Mouse (Mus musculus) MEL (cell line): ENCODE data around the gene Lrp6.

Experiments used
- CHD1 ChIP-seq: IDR thresholded peaks from 2 replicates; pipeline ENCODE4 v1.6.1; 2012; ENCODE audit warnings: low read depth, mild to moderate bottlenecking, inconsistent platforms, low read length, improper control_type of control experiment
- CTCF ChIP-seq, 3 experiments: IDR thresholded peaks in 2 of 3; conservative IDR thresholded peaks in 1 of 3; 2 replicates each; pipeline ENCODE4 v1.5.1; 2011 to 2012; ENCODE audit warnings: low read length in 3 of 3, low read depth in 2 of 3, mild to moderate bottlenecking in 2 of 3, improper control_type of control experiment in 1 of 3, inconsistent platforms in 1 of 3, mixed read lengths in 1 of 3, moderate library complexity in 1 of 3; ENCODE audit not compliant: control insufficient read depth in 1 of 3, insufficient read depth in 1 of 3, poor library complexity in 1 of 3, severe bottlenecking in 1 of 3
- E2F4 ChIP-seq: IDR thresholded peaks from 2 replicates; pipeline ENCODE4 v1.6.1; 2011; ENCODE audit warnings: low read depth, low read length, improper control_type of control experiment, borderline replicate concordance
- MAX ChIP-seq: IDR thresholded peaks from 2 replicates; pipeline ENCODE4 v1.6.1; 2011; ENCODE audit warnings: low read length, improper control_type of control experiment
- POLR2AphosphoS5 ChIP-seq: IDR thresholded peaks from 2 replicates; pipeline ENCODE4 v1.6.1; 2012; ENCODE audit warnings: low read depth, borderline replicate concordance, mild to moderate bottlenecking, inconsistent platforms, low read length, moderate library complexity, mixed read lengths
- USF1 ChIP-seq: IDR thresholded peaks from 2 replicates; pipeline ENCODE4 v1.6.1; 2014; ENCODE audit warnings: low read depth, mild to moderate bottlenecking, inconsistent platforms, low read length, improper control_type of control experiment, moderate library complexity

- TF ChIP-seq USF1 (no peak), CTCF (IDR thresholded peaks at IDR 0.05 in 2 of 3, conservative IDR thresholded peaks at IDR 0.05 in 1 of 3; ENCODE audit: control insufficient read depth in 1 of 3, insufficient read depth in 1 of 3, low read depth in 2 of 3, low read length in 3 of 3, poor library complexity in 1 of 3, severe bottlenecking in 1 of 3) (no peak), POLR2AphosphoS5 (no peak), MAX (no peak), CHD1 (no peak), E2F4 (no peak)
Measured at GRCm38 (mm10) chr6:134533021-134533420, 33.7 kb downstream of the Lrp6 start.
